Mouse (Mus musculus): Measurements from ENCODE around the gene Ccl27a.
"Not testable (repeated sequence)": the region's sequence is repeated elsewhere in the genome, so short reads cannot be mapped to it uniquely, and the experiment has no call there.

- not testable (repeated sequence) for TF ChIP-seq CTCF (IDR thresholded peaks at IDR 0.05; ENCODE audit: insufficient read depth, low read length); POLR2A (IDR thresholded peaks at IDR 0.05; ENCODE audit: borderline replicate concordance, extremely low read depth, low read depth, low read length)
Measured at GRCm38 (mm10) chr4:41781748-41782485, 7.9 kb upstream of the Ccl27a start.
